8 mouse cellular contexts compared by ENCODE assay signal in genomic region chrX:133947427-133947826, GRCm38 (mm10). TPM values are rescaled to one million over a fixed set of nuclear protein-coding genes. Genes with fewer than 3 reads are reported as not detected.
DNase-seq lines count a peak whose midpoint lies in the region; ATAC-seq and TF ChIP-seq lines count a peak whose summit lies in the region.
"Had no signal": no experiment of that assay in that cellular context is flagged by ENCODE, and none has a peak within 500 bp of the region (broad histone marks: within the 10 kb centered on the region; RNA-seq: fewer than 3 reads in every experiment).

No protein-coding gene starts in this region.

- no peak overlapping the region for H3K4me2 ChIP-seq in hindbrain, postnatal 0 days (ENCODE audit: low read depth, low read length)
- H3K4me2 ChIP-seq: limb, embryonic 15.5 days had no signal

- H3K4me3 ChIP-seq in forebrain, embryonic 10.5 days = no peak overlapping the region
- H3K4me3 ChIP-seq in hindbrain, postnatal 0 days (ENCODE audit: low read length) = no peak overlapping the region
- H3K4me3 ChIP-seq: limb, embryonic 15.5 days had no signal

- H3K27ac ChIP-seq in forebrain, embryonic 10.5 days = no peak overlapping the region
- H3K27ac ChIP-seq in hindbrain, postnatal 0 days = no peak overlapping the region
- H3K27ac ChIP-seq: limb, embryonic 15.5 days had no signal

- no peaks in the 10 kb centered on the region for H3K36me3 ChIP-seq in forebrain, embryonic 10.5 days (replicated peaks)
- H3K36me3 ChIP-seq in hindbrain, postnatal 0 days (ENCODE audit: insufficient read depth, low read length) = no peaks in the 10 kb centered on the region
- H3K36me3 ChIP-seq: limb, embryonic 15.5 days had no signal

- peak; percentile 85 for TF ChIP-seq CTCF in hindbrain, postnatal 0 days (IDR thresholded peaks at IDR 0.05; ENCODE audit: low read depth)

- 38% methylated on average over 3 of the region's 3 CpGs for WGBS in forebrain, embryonic 10.5 days
- 42% methylated on average over 3 of the region's 3 CpGs for WGBS in hindbrain, postnatal 0 days

- peak; percentile 87 for ATAC-seq in hindbrain, postnatal 0 days

- H3K4me1 ChIP-seq in forebrain, embryonic 10.5 days = no peaks in the 10 kb centered on the region
- H3K4me1 ChIP-seq in hindbrain, postnatal 0 days (ENCODE audit: insufficient read depth, low read length) = no peaks in the 10 kb centered on the region
- H3K4me1 ChIP-seq: limb, embryonic 15.5 days had no signal

- peaks cover 83% of the 10 kb centered on the region for H3K27me3 ChIP-seq in forebrain, embryonic 10.5 days (ENCODE audit: poor library complexity, severe bottlenecking)
- no peaks in the 10 kb centered on the region for H3K27me3 ChIP-seq in hindbrain, postnatal 0 days (ENCODE audit: insufficient read depth, low read length)

- no peaks in the 10 kb centered on the region for H3K9me3 ChIP-seq in forebrain, embryonic 10.5 days
- no peaks in the 10 kb centered on the region for H3K9me3 ChIP-seq in hindbrain, postnatal 0 days (ENCODE audit: low read length)
- H3K9me3 ChIP-seq: limb, embryonic 15.5 days had no signal

- H3K9ac ChIP-seq in hindbrain, postnatal 0 days (replicated peaks; ENCODE audit: low read length) = no peak overlapping the region
- H3K9ac ChIP-seq: limb, embryonic 15.5 days had no signal

- DNase-seq in MEL-GATA-1-ER (ENCODE audit: extremely low read depth, low read depth) = peak; percentile 79
- peak; percentile 79 for DNase-seq in brain, adult 2 months (ENCODE audit: low read depth, low spot score)
- DNase-seq in forebrain, embryonic 10.5 days (ENCODE audit: extremely low spot score, low spot score) = peak; percentile 14
- peak; percentile 74 for DNase-seq in hindbrain, postnatal 0 days (ENCODE audit: low spot score)
- peak; percentile 12 to 40 for DNase-seq in layer of hippocampus, postnatal 25 days (ENCODE audit: extremely low spot score in 1 of 2, low spot score in 1 of 2)
- DNase-seq in lung, postnatal 14 days = peak; percentile 61
- DNase-seq in right cerebral cortex, postnatal 14 days = peak; percentile 19

RNA-seq across cellular contexts. Expression of gene Sytl4, which starts 34.2 kb away (rescaled TPM):
- polyA plus RNA-seq in forebrain, embryonic 10.5 days (2016; fragmentation: Nextera tagmentation; extraction: Ambion mirVana) = 0.77 and 0.86 TPM in 2 replicates
- 0.89 and 1.9 TPM in 2 replicates for total RNA-seq in hindbrain, postnatal 0 days (2014; rRNA removed)
- polyA plus RNA-seq in hindbrain, postnatal 0 days (2015; fragmentation: Nextera tagmentation; extraction: Ambion mirVana) = 0.46 and 0.91 TPM in 2 replicates
- 1 to 10 TPM in 1 of 2 experiments, under 1 TPM in 1; 0.82 to 1.3 TPM for total RNA-seq in layer of hippocampus, postnatal 25 days (2021)

RNA-seq across cellular contexts. Expression of gene Srpx2, which starts 39.2 kb away (rescaled TPM):
- 0.33 and 0.35 TPM in 2 replicates for polyA plus RNA-seq in forebrain, embryonic 10.5 days (2016; fragmentation: Nextera tagmentation; extraction: Ambion mirVana)
- total RNA-seq in hindbrain, postnatal 0 days (2014; rRNA removed) = 1.7 and 2.3 TPM in 2 replicates
- 1.1 and 1.6 TPM in 2 replicates for polyA plus RNA-seq in hindbrain, postnatal 0 days (2015; fragmentation: Nextera tagmentation; extraction: Ambion mirVana)
- total RNA-seq in layer of hippocampus, postnatal 25 days (2021) = 1 to 10 TPM in 1 of 2 experiments, under 1 TPM in 1; 0.61 to 1.3 TPM

RNA-seq across cellular contexts. Expression of gene Tspan6, which starts 49.2 kb away (rescaled TPM):
- polyA plus RNA-seq in forebrain, embryonic 10.5 days (2016; fragmentation: Nextera tagmentation; extraction: Ambion mirVana) = 219 and 227 TPM in 2 replicates
- 149 and 156 TPM in 2 replicates for total RNA-seq in hindbrain, postnatal 0 days (2014; rRNA removed)
- polyA plus RNA-seq in hindbrain, postnatal 0 days (2015; fragmentation: Nextera tagmentation; extraction: Ambion mirVana) = 262 and 267 TPM in 2 replicates
- total RNA-seq in layer of hippocampus, postnatal 25 days (2021) = 10 to 100 TPM; 15.0 to 20.5 TPM

Comparison
In these comparisons a context has a peak if more than half of its experiments do, and no peak if none do; other contexts are left out.
1. DNase-seq: peak in every context shown above with its lines; median percentile 79 in MEL-GATA-1-ER; 79 in brain, adult 2 months; 74 in hindbrain, postnatal 0 days; 61 in lung, postnatal 14 days; 26 in layer of hippocampus, postnatal 25 days; 19 in right cerebral cortex, postnatal 14 days; 14 in forebrain, embryonic 10.5 days.